Mouse (Mus musculus) liver, adult 2 months (tissue): Measurements from ENCODE around the gene Pkn1. TPM values are rescaled to one million over a fixed set of nuclear protein-coding genes. Genes with fewer than 3 reads are reported as not detected.

Source experiments
- DNase-seq: peaks from one replicate; pipeline ENCODE4 v3.0.0-alpha.2; 2011; ENCODE audit warnings: low read depth, low spot score; ENCODE audit errors: extremely low read depth
- H3K27ac ChIP-seq: fragments of 200-500 bp; replicated peaks from 2 replicates; pipeline ENCODE4 v1.5.1; 2012; ENCODE audit warnings: low read depth, mild to moderate bottlenecking, control low read depth, inconsistent platforms, low read length; ENCODE audit not compliant: insufficient read depth
- H3K27me3 ChIP-seq: fragments of 200-500 bp; 2 replicates; pipeline ENCODE4 v1.6.1; 2012; ENCODE audit warnings: mild to moderate bottlenecking, moderate library complexity, low read length, inconsistent platforms; ENCODE audit not compliant: control insufficient read depth, insufficient read depth
- H3K36me3 ChIP-seq: fragments of 200-500 bp; 2 replicates; pipeline ENCODE4 v1.6.1; 2012; ENCODE audit warnings: low read length, inconsistent platforms; ENCODE audit not compliant: control insufficient read depth, insufficient read depth
- H3K4me1 ChIP-seq: fragments of 200-500 bp; 2 replicates; pipeline ENCODE4 v1.6.1; 2011; ENCODE audit warnings: low read length; ENCODE audit not compliant: control insufficient read depth, insufficient read depth
- H3K4me3 ChIP-seq: fragments of 200-500 bp; 2 replicates; pipeline ENCODE4 v1.5.1; 2011; ENCODE audit warnings: low read depth, mild to moderate bottlenecking, control low read depth, low read length, moderate library complexity; ENCODE audit not compliant: insufficient read depth
- H3K79me2 ChIP-seq: fragments of 200-500 bp; 2 replicates; pipeline ENCODE4 v1.6.1; 2012; ENCODE audit warnings: inconsistent platforms, mild to moderate bottlenecking, low read length, moderate library complexity; ENCODE audit not compliant: control insufficient read depth, insufficient read depth
- H3K9ac ChIP-seq: fragments of 200-500 bp; 2 replicates; pipeline ENCODE4 v1.6.1; 2012; ENCODE audit warnings: low read depth, mild to moderate bottlenecking, control low read depth, inconsistent platforms, low read length
- CTCF ChIP-seq: fragments of 200-500 bp; IDR thresholded peaks from 2 replicates; pipeline ENCODE4 v1.5.1; 2011; ENCODE audit warnings: low read depth, low read length, control low read depth
- POLR2A ChIP-seq: fragments of 200-500 bp; IDR thresholded peaks from 2 replicates; pipeline ENCODE4 v1.6.1; 2011; ENCODE audit warnings: low read length, control low read depth; ENCODE audit not compliant: insufficient read depth; ENCODE audit errors: extremely low read depth
- WGBS: fragments of 180-500 bp; shearing (Covaris S2); methylation state at CpG from one replicate; pipeline ENCODE4 v1.1.7; 2018; 5-methylcytosine and 5-hydroxymethylcytosine counted together
- polyA plus RNA-seq: library from polyadenylated mRNA; depleted of rRNA; stranded (reverse); fragments of >200 nt; gene quantifications from 2 replicates; pipeline ENCODE4 v1.2.3, GENCODE M21; 2012
- total RNA-seq: library from RNA; depleted of rRNA; stranded (reverse); fragments of >200 nt; gene quantifications from 2 replicates; pipeline ENCODE4 v1.2.3, GENCODE M21; 2014

Gene Pkn1
- total and polyA plus RNA-seq, 2 experiments = 17.3 to 28.8 TPM

DNA sequence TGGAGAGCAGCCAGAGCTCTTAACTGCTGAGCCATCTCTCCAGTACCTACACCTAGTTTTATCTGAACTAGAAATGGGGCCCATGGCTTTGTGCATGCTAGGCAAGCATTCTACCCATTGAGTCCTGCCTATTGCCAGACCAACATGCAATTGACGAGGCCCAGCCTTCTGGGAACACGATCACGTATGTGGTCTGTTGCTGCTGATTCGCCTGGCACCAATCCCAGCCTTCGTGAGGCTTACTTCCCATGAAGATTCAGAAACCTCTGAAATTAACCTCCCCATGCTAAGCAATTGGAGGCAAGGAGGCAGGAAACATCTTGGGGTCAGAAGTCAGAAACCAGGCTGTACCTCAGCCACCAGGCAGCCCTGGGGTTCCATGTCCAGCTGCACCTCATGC lies 18.4 kb downstream of the Pkn1 start:
- no peak overlapping the region for H3K27ac ChIP-seq
- no peak overlapping the region for H3K9ac ChIP-seq
- H3K4me3 ChIP-seq = no peak overlapping the region
- no peaks in the 10 kb centered on the region for H3K27me3 ChIP-seq
- no peak for DNase-seq
- H3K4me1 ChIP-seq = no peaks in the 10 kb centered on the region
- TF ChIP-seq POLR2A = no peak
- TF ChIP-seq CTCF = no peak
- H3K36me3 ChIP-seq = peaks cover 8% of the 10 kb centered on the region; the same call in 1 of the 2 replicates
- no peaks in the 10 kb centered on the region for H3K79me2 ChIP-seq
- WGBS = 90% methylated on average over 5 of the region's 5 CpGs

- no peak overlapping the region for H3K4me3 ChIP-seq
- H3K4me1 ChIP-seq = no peaks in the 10 kb centered on the region
- no peak for DNase-seq
- WGBS = 95% methylated on average over 12 of the region's 12 CpGs
- H3K27ac ChIP-seq = no peak overlapping the region
- H3K36me3 ChIP-seq = peaks cover 8% of the 10 kb centered on the region; the same call in 1 of the 2 replicates
- no peaks in the 10 kb centered on the region for H3K79me2 ChIP-seq
- TF ChIP-seq POLR2A = no peak
- no peak for TF ChIP-seq CTCF
- H3K27me3 ChIP-seq = no peaks in the 10 kb centered on the region
- no peak overlapping the region for H3K9ac ChIP-seq
Measured at GRCm38 (mm10) chr8:83679866-83680265, 19.1 kb downstream of the Pkn1 start.

GRCm38 (mm10) chr8:83674497-83674896 lies 24.5 kb downstream of the Pkn1 start:
- Histone ChIP-seq H3K4me1 (no peaks in the 10 kb centered on the region), H3K36me3 (peaks cover 8% of the 10 kb centered on the region; the same call in 1 of the 2 replicates), H3K79me2 (no peaks in the 10 kb centered on the region), H3K9ac (no peak overlapping the region), H3K4me3 (no peak overlapping the region), H3K27me3 (no peaks in the 10 kb centered on the region), H3K27ac (no peak overlapping the region)
- no peak for DNase-seq
- no peak for TF ChIP-seq POLR2A
- TF ChIP-seq CTCF = no peak
- 93% methylated on average over 5 of the region's 5 CpGs for WGBS

GRCm38 (mm10) chr8:83672936-83673335 lies 26.0 kb downstream of the Pkn1 start:
- DNase-seq = no peak
- Histone ChIP-seq H3K4me3 (no peak overlapping the region), H3K27me3 (no peaks in the 10 kb centered on the region), H3K27ac (no peak overlapping the region), H3K79me2 (no peaks in the 10 kb centered on the region), H3K9ac (no peak overlapping the region), H3K36me3 (peaks cover 6% of the 10 kb centered on the region; the same call in 1 of the 2 replicates), H3K4me1 (peaks cover 5% of the 10 kb centered on the region; the same call in 1 of the 2 replicates)
- TF ChIP-seq CTCF = no peak
- no peak for TF ChIP-seq POLR2A
- 67% methylated on average over 5 of the region's 5 CpGs for WGBS

DNA sequence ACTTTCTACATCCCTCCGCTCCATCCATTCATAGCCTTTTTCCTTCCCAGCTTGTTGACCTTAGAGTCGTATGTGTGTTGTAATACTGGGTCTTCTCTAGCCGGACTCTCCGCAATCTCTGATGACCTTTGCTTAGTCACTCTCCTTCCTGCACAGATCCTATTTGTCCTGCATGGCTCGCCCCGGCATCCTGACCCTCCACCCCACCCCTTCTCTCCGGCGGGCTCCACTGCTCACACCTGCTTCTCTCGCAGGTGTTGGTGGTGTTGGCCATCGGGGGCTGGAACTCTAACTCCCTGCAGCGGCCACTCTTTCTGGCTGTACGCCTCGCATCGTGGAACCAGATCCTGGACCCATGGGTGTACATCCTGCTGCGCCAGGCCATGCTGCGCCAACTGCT lies 30.0 kb downstream of the Pkn1 start:
- peak; percentile 26 for DNase-seq
- H3K27ac ChIP-seq = no peak overlapping the region
- H3K27me3 ChIP-seq = no peaks in the 10 kb centered on the region
- no peak overlapping the region for H3K4me3 ChIP-seq
- H3K4me1 ChIP-seq = peaks cover 5% of the 10 kb centered on the region; the same call in 1 of the 2 replicates
- H3K36me3 ChIP-seq = peaks cover 2% of the 10 kb centered on the region; the same call in 1 of the 2 replicates
- no peaks in the 10 kb centered on the region for H3K79me2 ChIP-seq
- no peak overlapping the region for H3K9ac ChIP-seq
- WGBS = 48% methylated on average over 16 of the region's 16 CpGs
- no peak for TF ChIP-seq CTCF
- TF ChIP-seq POLR2A = no peak
